Mouse (Mus musculus): Measurements from ENCODE around the gene 6030408B16Rik. TPM values are rescaled to one million over a fixed set of nuclear protein-coding genes. Genes with fewer than 3 reads are reported as not detected.
"Not testable (repeated sequence)": the region's sequence is repeated elsewhere in the genome, so short reads cannot be mapped to it uniquely, and the experiment has no call there.

6030408B16Rik gene
- total and polyA plus RNA-seq, 2 experiments from 2014 or later: 0.30 to 1.00 TPM

DNA sequence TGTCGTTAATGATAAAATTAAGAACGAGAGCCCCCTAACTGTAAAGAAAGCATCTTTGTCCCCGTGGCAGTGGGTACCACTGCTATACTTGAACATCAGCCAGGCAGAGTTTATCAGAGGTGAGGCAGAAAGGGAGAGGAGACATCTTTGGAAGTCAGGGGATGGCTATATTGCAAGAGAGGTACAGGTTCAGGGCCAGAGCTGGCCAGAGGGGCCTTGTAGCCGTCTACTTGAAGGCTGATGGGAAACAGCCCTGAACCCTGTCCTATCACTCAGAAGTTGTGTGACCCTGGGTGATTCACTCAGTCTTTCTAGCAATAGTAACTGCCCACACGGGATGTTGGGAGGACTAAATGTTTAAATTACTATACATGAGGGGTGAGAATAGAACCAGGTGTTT is 28.1 kb downstream of the 6030408B16Rik start:
- Histone ChIP-seq H3K36me3 (ENCODE audit: insufficient read depth) (no peaks in the 10 kb centered on the region), H3K9me3 (ENCODE audit: low read length) (no peaks in the 10 kb centered on the region), H3K9ac (no peak overlapping the region), H3K4me2 (ENCODE audit: low read depth) (no peak overlapping the region), H3K4me3 (ENCODE audit: low read depth, low read length) (no peak overlapping the region), H3K27me3 (ENCODE audit: insufficient read depth, low read length) (no peaks in the 10 kb centered on the region), H3K4me1 (ENCODE audit: insufficient read depth) (peaks cover 5% of the 10 kb centered on the region; the same call in 1 of the 2 replicates), H3K27ac (ENCODE audit: low read depth, low read length) (no peak overlapping the region)
- no peak for DNase-seq
- 63% methylated on average over 5 of the region's 5 CpGs for WGBS
- no peak for ATAC-seq
- TF ChIP-seq CTCF (IDR thresholded peaks at IDR 0.05; ENCODE audit: low read depth): no peak

DNA sequence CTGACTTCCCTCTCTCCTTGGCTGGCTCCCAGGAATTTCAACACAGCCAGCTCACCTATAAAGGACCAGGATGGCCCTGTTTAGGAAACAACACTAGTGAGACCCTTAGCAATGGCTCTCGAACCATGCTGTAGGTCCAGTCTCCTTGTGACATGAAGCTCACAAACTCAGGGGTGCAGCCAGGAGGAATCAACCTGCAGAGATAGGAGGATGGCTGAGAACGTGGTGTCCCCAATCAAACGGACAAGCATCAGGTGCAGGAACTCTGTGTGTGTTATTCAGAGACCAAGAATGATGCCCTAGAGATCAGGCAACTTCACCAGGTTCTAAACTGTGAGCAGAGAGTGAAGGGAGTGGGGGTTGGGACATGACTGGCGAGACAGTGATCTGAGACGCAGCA is 29.1 kb downstream of the 6030408B16Rik start:
- Histone ChIP-seq H3K27ac (ENCODE audit: low read depth, low read length) (no peak overlapping the region), H3K9me3 (ENCODE audit: low read length) (no peaks in the 10 kb centered on the region), H3K27me3 (ENCODE audit: insufficient read depth, low read length) (no peaks in the 10 kb centered on the region), H3K9ac (no peak overlapping the region), H3K4me1 (ENCODE audit: insufficient read depth) (no peaks in the 10 kb centered on the region), H3K4me2 (ENCODE audit: low read depth) (no peak overlapping the region), H3K36me3 (ENCODE audit: insufficient read depth) (no peaks in the 10 kb centered on the region), H3K4me3 (ENCODE audit: low read depth, low read length) (no peak overlapping the region)
- DNase-seq: no peak
- no peak for ATAC-seq
- no peak for TF ChIP-seq CTCF (IDR thresholded peaks at IDR 0.05; ENCODE audit: low read depth)
- whole genome bisulfite sequencing: 77% methylated on average over 5 of the region's 5 CpGs

DNA sequence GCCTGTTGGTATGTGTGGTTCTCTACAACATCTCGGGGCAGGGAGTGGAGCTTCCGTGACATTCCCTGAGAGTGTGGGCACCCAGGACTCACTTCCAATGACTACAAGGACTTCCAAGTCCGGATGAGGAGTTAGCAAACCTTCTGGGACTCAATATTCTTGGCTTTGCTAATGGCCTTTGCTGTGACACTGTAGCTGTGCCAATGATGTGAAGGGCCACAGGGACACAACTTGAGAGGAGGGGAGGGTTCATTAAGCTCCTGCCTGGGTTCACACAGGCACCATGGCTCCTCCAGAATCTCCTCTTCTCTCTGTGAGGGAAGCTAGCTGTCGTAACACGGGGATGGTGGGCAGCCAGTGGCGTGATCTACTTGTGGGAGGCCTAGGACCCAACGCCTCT is 29.6 kb downstream of the 6030408B16Rik start:
- no peaks in the 10 kb centered on the region for H3K4me1 ChIP-seq (ENCODE audit: insufficient read depth)
- no peak overlapping the region for H3K27ac ChIP-seq (ENCODE audit: low read depth, low read length)
- no peaks in the 10 kb centered on the region for H3K9me3 ChIP-seq (ENCODE audit: low read length)
- no peak overlapping the region for H3K9ac ChIP-seq
- H3K27me3 ChIP-seq (ENCODE audit: insufficient read depth, low read length): no peaks in the 10 kb centered on the region
- H3K36me3 ChIP-seq (ENCODE audit: insufficient read depth): no peaks in the 10 kb centered on the region
- 88% methylated on average over 7 of the region's 7 CpGs for WGBS
- H3K4me2 ChIP-seq (ENCODE audit: low read depth): no peak overlapping the region
- H3K4me3 ChIP-seq (ENCODE audit: low read depth, low read length): no peak overlapping the region
- TF ChIP-seq CTCF (IDR thresholded peaks at IDR 0.05; ENCODE audit: low read depth): no peak
- DNase-seq: no peak
- no peak for ATAC-seq

DNA sequence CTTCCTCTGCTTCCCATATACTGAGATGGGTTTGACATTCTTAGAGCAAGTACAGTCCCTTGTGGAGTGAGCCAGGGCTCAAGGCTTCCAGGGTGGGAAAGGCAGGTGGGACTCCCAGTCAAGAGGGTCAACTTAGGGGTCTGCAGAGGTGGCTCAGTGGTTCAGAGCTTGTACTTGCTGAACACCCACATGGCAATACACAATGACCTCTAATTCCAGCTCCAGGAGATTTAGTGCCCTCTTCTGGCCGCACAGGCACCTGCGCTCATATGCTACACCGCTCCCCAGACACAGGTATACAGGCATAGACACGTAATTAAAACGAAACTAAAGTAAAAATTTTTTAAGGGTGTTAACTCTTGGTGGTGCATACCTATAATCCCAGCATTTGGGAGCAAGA is 30.5 kb downstream of the 6030408B16Rik start:
- 92% methylated on average over 5 of the region's 5 CpGs for WGBS
- H3K4me2 ChIP-seq (ENCODE audit: low read depth): no peak overlapping the region
- H3K27me3 ChIP-seq (ENCODE audit: insufficient read depth, low read length): no peaks in the 10 kb centered on the region
- H3K9ac ChIP-seq: no peak overlapping the region
- no peak overlapping the region for H3K4me3 ChIP-seq (ENCODE audit: low read depth, low read length)
- ATAC-seq: no peak
- H3K36me3 ChIP-seq (ENCODE audit: insufficient read depth): no peaks in the 10 kb centered on the region
- TF ChIP-seq CTCF (IDR thresholded peaks at IDR 0.05; ENCODE audit: low read depth): no peak
- no peaks in the 10 kb centered on the region for H3K4me1 ChIP-seq (ENCODE audit: insufficient read depth)
- H3K9me3 ChIP-seq (ENCODE audit: low read length): no peaks in the 10 kb centered on the region
- H3K27ac ChIP-seq (ENCODE audit: low read depth, low read length): no peak overlapping the region
- DNase-seq: no peak

DNA sequence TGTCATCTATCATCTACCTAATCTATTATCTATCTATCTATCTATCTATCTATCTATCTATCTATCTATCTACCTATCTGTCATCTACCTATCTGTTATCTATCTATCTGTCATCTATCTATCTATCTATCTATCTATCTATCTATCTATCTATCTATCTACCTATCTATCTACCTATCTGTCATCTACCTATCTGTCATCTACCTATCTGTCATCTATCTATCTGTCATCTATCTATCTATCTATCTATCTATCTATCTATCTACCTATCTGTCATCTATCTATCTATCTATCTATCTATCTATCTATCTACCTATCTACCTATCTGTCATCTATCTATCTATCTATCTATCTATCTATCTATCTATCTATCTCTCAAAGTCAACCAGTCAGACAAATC is 31.4 kb downstream of the 6030408B16Rik start:
- not testable (repeated sequence) for H3K4me2 ChIP-seq (ENCODE audit: low read depth); H3K4me1 ChIP-seq (ENCODE audit: insufficient read depth); H3K4me3 ChIP-seq (ENCODE audit: low read depth, low read length); H3K27ac ChIP-seq (ENCODE audit: low read depth, low read length); H3K9ac ChIP-seq; H3K27me3 ChIP-seq (ENCODE audit: insufficient read depth, low read length); DNase-seq; H3K36me3 ChIP-seq (ENCODE audit: insufficient read depth); ATAC-seq; H3K9me3 ChIP-seq (ENCODE audit: low read length)

DNA sequence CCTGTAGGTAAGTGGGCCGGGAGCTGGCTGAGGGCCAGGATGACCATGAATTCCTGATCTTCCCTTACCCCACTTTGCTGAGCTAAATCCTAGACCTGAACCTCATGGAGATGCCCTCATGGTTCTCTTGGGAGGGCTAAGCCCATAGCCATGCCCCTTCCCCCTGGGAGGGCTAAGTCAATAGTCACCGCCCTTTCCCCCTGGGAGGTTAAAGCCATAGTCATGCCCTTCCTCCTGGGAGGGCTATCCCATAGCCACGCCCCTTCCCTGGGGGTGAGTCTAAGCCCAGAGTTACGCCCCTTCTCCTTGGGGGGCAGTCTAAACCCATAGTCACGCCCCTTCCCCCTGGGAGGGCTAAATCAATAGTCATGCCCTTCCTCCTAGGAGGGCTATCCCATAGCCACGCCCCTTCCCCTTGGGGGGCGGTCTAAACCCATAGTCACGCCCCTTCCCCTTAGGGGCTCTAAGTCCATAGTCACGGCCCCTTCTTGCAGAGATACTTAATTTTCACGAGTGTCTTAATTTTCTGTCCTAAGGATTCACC is 33.1 kb downstream of the 6030408B16Rik start:
- TF ChIP-seq CTCF (IDR thresholded peaks at IDR 0.05; ENCODE audit: low read depth): no peak
- no peak overlapping the region for H3K27ac ChIP-seq (ENCODE audit: low read depth, low read length)
- H3K9me3 ChIP-seq (ENCODE audit: low read length): no peaks in the 10 kb centered on the region
- 37% methylated on average over 10 of the region's 10 CpGs for WGBS
- H3K4me2 ChIP-seq (ENCODE audit: low read depth): no peak overlapping the region
- H3K27me3 ChIP-seq (ENCODE audit: insufficient read depth, low read length): no peaks in the 10 kb centered on the region
- H3K9ac ChIP-seq: no peak overlapping the region
- H3K4me3 ChIP-seq (ENCODE audit: low read depth, low read length): no peak overlapping the region
- H3K36me3 ChIP-seq (ENCODE audit: insufficient read depth): no peaks in the 10 kb centered on the region
- no peak for ATAC-seq
- no peak for DNase-seq
- no peaks in the 10 kb centered on the region for H3K4me1 ChIP-seq (ENCODE audit: insufficient read depth)

DNA sequence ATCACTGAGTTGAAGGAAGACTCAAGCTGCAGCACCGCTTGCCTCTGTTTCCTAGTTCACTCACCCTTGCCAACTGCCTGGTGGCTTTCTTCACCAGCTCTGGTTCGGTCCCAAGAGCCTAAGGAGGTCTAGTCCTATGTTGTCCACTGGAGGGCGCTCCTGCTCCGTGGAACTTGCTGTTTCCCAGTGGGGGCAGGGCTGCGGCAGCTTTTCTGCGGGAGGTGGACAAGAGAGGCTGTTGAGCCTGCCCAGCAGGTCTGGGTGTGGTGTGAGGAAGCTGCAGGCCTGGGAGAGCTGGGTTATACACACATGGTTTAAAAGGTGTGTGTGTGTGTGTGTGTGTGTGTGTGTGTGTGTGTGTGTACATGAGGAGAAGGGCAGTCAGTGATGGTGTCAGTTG is 34.3 kb downstream of the 6030408B16Rik start:
- ATAC-seq (peak; percentile 78), DNase-seq (peak; percentile 86)
- TF ChIP-seq CTCF (IDR thresholded peaks at IDR 0.05; ENCODE audit: low read depth): peak; percentile 95
- Histone ChIP-seq H3K36me3 (ENCODE audit: insufficient read depth) (no peaks in the 10 kb centered on the region), H3K4me3 (ENCODE audit: low read depth, low read length) (no peak overlapping the region), H3K9me3 (ENCODE audit: low read length) (no peaks in the 10 kb centered on the region), H3K9ac (no peak overlapping the region), H3K4me1 (ENCODE audit: insufficient read depth) (no peaks in the 10 kb centered on the region), H3K27ac (ENCODE audit: low read depth, low read length) (no peak overlapping the region), H3K27me3 (ENCODE audit: insufficient read depth, low read length) (no peaks in the 10 kb centered on the region), H3K4me2 (ENCODE audit: low read depth) (no peak overlapping the region)
- WGBS: 6% methylated on average over 6 of the region's 6 CpGs
